Mouse (Mus musculus) megakaryocyte, embryonic 14.5 days (primary cell): Measurements from ENCODE around the gene Dhrs7. TPM values are rescaled to one million over a fixed set of nuclear protein-coding genes. Genes with fewer than 3 reads are reported as not detected.

Experiments
- H3K27me3 ChIP-seq: replicated peaks from 2 replicates; pipeline ENCODE3; 2012; ENCODE audit warnings: inconsistent platforms
- H3K36me3 ChIP-seq: replicated peaks from 2 replicates; pipeline ENCODE3; 2012; ENCODE audit warnings: low read length, inconsistent platforms, mixed read lengths
- H3K4me1 ChIP-seq: 2 replicates; pipeline ENCODE4 v1.6.1; 2012; ENCODE audit warnings: inconsistent platforms
- H3K4me3 ChIP-seq: replicated peaks from 2 replicates; pipeline ENCODE3; 2012; ENCODE audit warnings: moderate library complexity, mild to moderate bottlenecking, inconsistent platforms
- H3K9me3 ChIP-seq: 2 replicates; pipeline ENCODE4 v1.6.1; 2012; ENCODE audit warnings: inconsistent platforms
- FLI1 ChIP-seq: IDR thresholded peaks from 2 replicates; pipeline ENCODE4 v1.6.1; 2012; ENCODE audit warnings: low read length, inconsistent platforms, mixed read lengths
- GATA1 ChIP-seq: IDR thresholded peaks from 3 replicates; pipeline ENCODE4 v1.6.1; 2012; ENCODE audit warnings: mixed read lengths, low read length, inconsistent platforms, borderline replicate concordance
- polyA plus RNA-seq: library from polyadenylated mRNA; stranded (reverse); fragments of >175 nt; gene quantifications from 2 replicates; pipeline ENCODE4 v1.2.3, GENCODE M21; 2012; ENCODE audit warnings: low replicate concordance; ENCODE audit not compliant: insufficient read depth

Dhrs7 gene
- polyA plus RNA-seq, 1 experiment, result 10.5 TPM

GRCm38 (mm10) chr12:72612053-72612452, 52.7 kb downstream of the Dhrs7 start:
- no peak overlapping the region for H3K4me3 ChIP-seq
- no peaks in the 10 kb centered on the region for H3K27me3 ChIP-seq
- TF ChIP-seq GATA1 (no peak), FLI1 (no peak)
- H3K4me1 ChIP-seq, result no peaks in the 10 kb centered on the region
- H3K9me3 ChIP-seq, result peaks cover 18% of the 10 kb centered on the region
- no peaks in the 10 kb centered on the region for H3K36me3 ChIP-seq

Other genes with a start within 250 kb of the Dhrs7 start
- 0.30 and 2.3 TPM in 2 replicates for gene Lrrc9, start 223.0 kb downstream of the Dhrs7 start, polyA plus RNA-seq
- 0.63 and 1.5 TPM in 2 replicates for gene Pcnx4, start 128.5 kb downstream of the Dhrs7 start, polyA plus RNA-seq
- not detected in 2 replicates for gene Gm4756, start 15.2 kb downstream of the Dhrs7 start, polyA plus RNA-seq
- gene Ppm1a, start 92.5 kb upstream of the Dhrs7 start, polyA plus RNA-seq, result 11.3 and 15.3 TPM in 2 replicates